In the genomic region with DNA sequence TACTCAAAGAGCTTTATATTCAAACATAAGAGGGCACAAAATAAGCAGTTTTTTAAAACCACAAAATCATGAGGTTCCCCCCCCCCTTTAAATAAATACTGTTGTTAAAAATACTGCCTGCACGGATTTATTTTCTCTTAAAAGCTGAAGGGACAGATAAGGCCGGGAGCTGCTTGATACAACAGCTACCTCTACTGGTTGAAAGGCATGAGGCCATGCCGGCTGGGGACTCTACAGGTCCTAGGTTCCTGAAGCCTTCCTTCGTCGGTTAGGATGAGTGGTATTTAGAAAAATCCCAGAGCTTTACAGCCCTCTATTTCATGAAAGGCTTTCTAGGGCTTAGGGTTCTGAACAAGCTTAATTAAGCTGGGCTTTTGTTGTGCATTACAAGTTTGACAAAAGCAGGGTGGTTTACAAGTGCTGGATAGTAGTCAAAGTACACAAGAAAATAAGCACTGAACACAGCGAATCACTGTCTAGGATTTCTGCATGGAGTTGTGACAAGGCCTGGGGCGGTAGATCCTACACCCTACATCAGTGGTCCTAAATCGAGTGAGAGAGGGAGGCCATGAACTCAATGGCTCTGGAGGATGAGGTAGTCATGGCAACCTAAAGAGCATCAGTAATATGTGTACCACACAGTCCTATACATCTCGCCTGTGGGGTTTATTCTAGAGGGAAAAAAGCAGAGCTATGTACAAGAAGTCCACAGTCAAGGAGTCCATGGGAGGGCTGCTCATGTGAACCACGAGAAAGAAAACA, we compare ENCODE assay signal across 8 mouse cellular contexts.
DNase-seq lines count a peak whose midpoint lies in the region; ATAC-seq and TF ChIP-seq lines count a peak whose summit lies in the region.

No protein-coding gene starts in this region.

- H3K36me3 ChIP-seq in heart, postnatal 0 days (replicated peaks; ENCODE audit: control insufficient read depth, insufficient read depth, low read length) = no peaks in the 10 kb centered on the region
- no peaks in the 10 kb centered on the region for H3K36me3 ChIP-seq in limb, embryonic 10.5 days
- no peaks in the 10 kb centered on the region for H3K36me3 ChIP-seq in neural tube, embryonic 13.5 days

- no peak overlapping the region for H3K4me3 ChIP-seq in heart, postnatal 0 days (ENCODE audit: low read depth, low read length)
- H3K4me3 ChIP-seq in limb, embryonic 10.5 days = no peak overlapping the region
- H3K4me3 ChIP-seq in neural tube, embryonic 13.5 days = no peak overlapping the region

- H3K27me3 ChIP-seq in heart, postnatal 0 days (ENCODE audit: control insufficient read depth, insufficient read depth, low read length) = no peaks in the 10 kb centered on the region
- H3K27me3 ChIP-seq in limb, embryonic 10.5 days (ENCODE audit: low read depth, poor library complexity, severe bottlenecking) = no peaks in the 10 kb centered on the region
- no peaks in the 10 kb centered on the region; the same call in 1 of the 2 replicates for H3K27me3 ChIP-seq in neural tube, embryonic 13.5 days

- intact Hi-C loops in gastrocnemius, postnatal 14 days (cut with DNase I; ENCODE audit: low total_unique reads) = no loop called here

- ATAC-seq in heart, postnatal 0 days (ENCODE audit: insufficient read depth, low read depth) = peak; percentile 60; the same call in 1 of the 2 replicates
- peak; percentile 69; the same call in 1 of the 2 replicates for ATAC-seq in neural tube, embryonic 13.5 days (ENCODE audit: low read depth)
- ATAC-seq in megakaryocyte, adult 5-6 weeks (ENCODE audit: poor library complexity, severe bottlenecking) = no peak

- H3K4me1 ChIP-seq in heart, postnatal 0 days (ENCODE audit: control insufficient read depth, insufficient read depth) = no peaks in the 10 kb centered on the region
- no peaks in the 10 kb centered on the region for H3K4me1 ChIP-seq in limb, embryonic 10.5 days
- no peaks in the 10 kb centered on the region for H3K4me1 ChIP-seq in neural tube, embryonic 13.5 days (replicated peaks)

- no peak overlapping the region for H3K27ac ChIP-seq in heart, postnatal 0 days (ENCODE audit: low read depth)
- no peak overlapping the region for H3K27ac ChIP-seq in limb, embryonic 10.5 days
- H3K27ac ChIP-seq in neural tube, embryonic 13.5 days (replicated peaks) = no peak overlapping the region

- TF ChIP-seq EP300 in heart, postnatal 0 days (IDR thresholded peaks at IDR 0.05; ENCODE audit: low read depth) = no peak

- no peak overlapping the region for H3K4me2 ChIP-seq in heart, postnatal 0 days (ENCODE audit: low read depth, low read length)
- H3K4me2 ChIP-seq in neural tube, embryonic 13.5 days = no peak overlapping the region

- 33% methylated on average over 10 of the region's 10 CpGs for WGBS in heart, postnatal 0 days
- WGBS in limb, embryonic 10.5 days = 49% methylated on average over 10 of the region's 10 CpGs
- WGBS in neural tube, embryonic 13.5 days = 26% methylated on average over 10 of the region's 10 CpGs

- DNase-seq in gastrocnemius, postnatal 14 days = peak; percentile 20
- no peak for DNase-seq in gastrocnemius, postnatal 4 days (ENCODE audit: low spot score in 2 of 2)
- DNase-seq in 416B (ENCODE audit: low read depth) = peak; percentile 49
- DNase-seq in cerebellum, adult 8-10 months = peak; percentile 52
- peak; percentile 60 for DNase-seq in heart, postnatal 0 days (ENCODE audit: low spot score)
- peak; percentile 47 for DNase-seq in limb, embryonic 10.5 days (ENCODE audit: low spot score)

- peak; percentile 85 for TF ChIP-seq CTCF in heart, postnatal 0 days (IDR thresholded peaks at IDR 0.05; ENCODE audit: low read depth)

- no peak overlapping the region for H3K9ac ChIP-seq in heart, postnatal 0 days (replicated peaks; ENCODE audit: low read depth, low read length)
- no peak overlapping the region for H3K9ac ChIP-seq in neural tube, embryonic 13.5 days

- no peaks in the 10 kb centered on the region for H3K9me3 ChIP-seq in heart, postnatal 0 days (replicated peaks; ENCODE audit: control insufficient read depth, low read length)
- no peaks in the 10 kb centered on the region for H3K9me3 ChIP-seq in limb, embryonic 10.5 days (replicated peaks)
- no peaks in the 10 kb centered on the region for H3K9me3 ChIP-seq in neural tube, embryonic 13.5 days

Comparison
In these comparisons a context has a peak if more than half of its experiments do, and no peak if none do; other contexts are left out.
1. DNase-seq: peak in gastrocnemius, postnatal 14 days (single experiment), 416B (single experiment), cerebellum, adult 8-10 months (single experiment), heart, postnatal 0 days (single experiment) and limb, embryonic 10.5 days (single experiment); none in gastrocnemius, postnatal 4 days (0 of 2).